Mouse (Mus musculus) c-Kit-positive CD71-positive TER-119-positive erythroid progenitor cells, embryonic 14.5 days (primary cell): Measurements from ENCODE around the gene Olfr1143.

Experiments
- DNase-seq: peaks from one replicate; pipeline ENCODE4 v3.0.0-alpha.2; 2013; ENCODE audit warnings: low spot score

Gene Olfr1143

DNA sequence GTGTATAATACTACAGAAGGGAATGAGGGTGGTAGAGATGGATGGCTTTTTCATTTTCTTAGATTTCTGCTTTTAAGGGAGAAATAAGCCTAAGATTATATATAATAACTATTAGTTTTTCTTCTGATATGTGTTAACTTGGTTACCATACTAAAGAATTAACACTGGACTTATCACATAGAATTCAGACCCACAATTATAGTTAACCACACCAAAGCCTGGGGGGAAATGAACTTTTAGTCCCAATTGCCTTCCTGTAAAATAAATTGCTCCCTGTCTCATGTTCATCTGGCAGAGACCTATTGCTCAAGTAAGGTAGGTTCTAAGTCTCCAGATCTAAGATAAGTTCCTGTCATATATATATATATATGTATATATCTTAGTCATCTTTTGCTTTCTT lies at the start of gene Olfr1143:
Olfr1143 (plus strand) TSS at position 301 of the 400 bp plus-strand sequence.
- no peak for DNase-seq

- no peak for DNase-seq
Measured at GRCm38 (mm10) chr2:87753891-87754290, 46.5 kb upstream of the Olfr1143 start, which contains the start of gene Olfr1141. Gene Olfr1141, minus strand, starts transcription at chr2:87753991.

DNA sequence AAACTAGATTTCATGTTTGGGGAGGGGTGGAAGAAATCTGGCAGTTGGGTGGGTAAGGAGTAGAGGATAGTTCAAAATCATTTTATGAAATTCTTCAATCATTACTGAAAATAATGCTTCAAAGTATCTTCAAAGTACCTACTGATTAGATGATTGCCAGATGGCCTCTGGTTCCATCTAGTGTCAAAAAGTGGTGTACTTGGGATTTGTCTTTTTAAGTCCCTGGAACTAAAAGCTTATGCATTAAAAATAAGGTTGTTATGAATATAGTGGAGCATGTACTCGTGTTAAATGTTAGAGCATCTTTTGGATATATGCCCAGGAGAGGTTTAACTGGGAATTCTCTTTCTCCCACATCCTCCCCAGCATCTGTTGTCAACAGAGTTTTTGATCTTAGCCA lies 24.2 kb upstream of the Olfr1143 start:
- DNase-seq: no peak

DNA sequence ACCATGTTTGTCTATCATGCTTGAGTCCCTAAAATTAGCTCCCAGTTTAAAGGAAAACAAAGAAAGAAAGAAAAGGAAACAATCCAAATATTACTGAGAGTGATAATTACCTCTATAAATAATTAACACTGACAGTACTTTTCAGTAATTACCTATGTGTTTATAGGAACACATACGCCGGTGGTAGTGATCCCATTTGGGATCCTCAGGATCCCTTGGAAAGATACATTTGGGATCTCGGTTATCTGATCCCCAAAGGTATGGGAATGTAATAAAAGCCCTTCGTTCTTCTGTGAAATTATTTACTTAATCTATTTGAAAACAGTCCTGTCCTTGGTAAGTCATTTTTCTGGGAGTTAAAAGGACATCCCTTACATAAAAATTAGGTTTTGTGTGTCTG lies 21.2 kb upstream of the Olfr1143 start, which contains the start of gene Olfr152:
Olfr152 (plus strand) TSS at position 301 of the 400 bp plus-strand sequence.
- no peak for DNase-seq

DNA sequence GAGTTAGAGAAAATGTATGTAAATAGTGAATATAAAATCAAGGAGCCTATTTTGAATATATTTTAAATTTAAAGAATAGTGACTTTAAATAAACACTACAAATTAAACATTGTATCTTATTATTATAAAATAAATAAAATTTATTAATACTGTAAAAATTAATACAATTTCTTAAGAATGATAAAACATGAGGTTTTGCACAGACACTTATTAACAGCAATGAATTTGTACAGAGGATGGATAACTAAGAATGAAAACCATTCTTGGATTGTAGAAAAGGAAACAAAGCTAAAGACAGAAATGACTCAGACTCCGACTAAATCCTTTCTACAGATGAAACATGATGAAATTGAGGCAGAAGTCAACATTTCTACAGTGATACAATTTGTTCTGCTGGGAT lies 9.1 kb downstream of the Olfr1143 start, which contains the start of gene Olfr1145:
Olfr1145 (plus strand) TSS at position 301 of the 400 bp plus-strand sequence.
- DNase-seq: no peak

DNA sequence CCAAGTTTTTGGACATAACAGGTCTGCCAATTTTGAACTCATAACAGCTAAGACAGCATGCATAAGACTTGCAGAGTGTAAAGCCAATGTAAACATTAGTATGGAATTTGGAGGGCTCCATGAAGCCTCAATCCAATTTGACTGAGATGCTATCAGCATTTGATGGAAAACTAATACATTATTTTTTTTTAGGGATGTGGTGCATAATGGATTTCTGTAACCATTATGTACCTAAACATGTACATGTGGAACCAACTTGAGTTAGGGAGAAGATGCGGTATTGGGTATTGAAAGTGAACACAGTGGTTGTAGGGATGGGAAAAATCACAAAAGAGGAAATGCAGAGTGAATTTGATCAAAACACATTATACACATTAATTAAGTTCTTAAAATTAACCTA lies 29.8 kb downstream of the Olfr1143 start, which contains the start of gene Olfr1148:
Olfr1148 (plus strand) TSS at position 301 of the 400 bp plus-strand sequence.
- no peak for DNase-seq

- DNase-seq: no peak
Measured at GRCm38 (mm10) chr2:87843693-87844092, 43.3 kb downstream of the Olfr1143 start, which contains the start of gene Olfr1150-ps1. Gene Olfr1150-ps1, plus strand, starts transcription at chr2:87843993.
